Mouse (Mus musculus) urinary bladder, postnatal 0 days (tissue): Measurements from ENCODE around the gene Paqr3. TPM values are rescaled to one million over a fixed set of nuclear protein-coding genes. Genes with fewer than 3 reads are reported as not detected.

Source experiments
- polyA plus RNA-seq: library from polyadenylated mRNA; unstranded; fragments of >200 nt; fragmentation: Nextera tagmentation; extraction: Ambion mirVana; gene quantifications from 2 replicates; pipeline ENCODE4 v1.2.1, GENCODE M21; 2015

Gene Paqr3
- polyA plus RNA-seq: 5.2 and 6.1 TPM in 2 replicates

GRCm38 (mm10) chr5:97111207-97111910 is at the start of gene Paqr3:
Gene Paqr3, minus strand, starts transcription at chr5:97111596.

Other genes starting within 250 kb of the Paqr3 start
- 11.3 and 11.4 TPM in 2 replicates for gene Bmp2k, start 113.9 kb downstream of the Paqr3 start, polyA plus RNA-seq